Mouse (Mus musculus) embryonic fibroblast, embryonic 13.5 days (primary cell): ENCODE measurements around the gene Zbtb22. TPM values are rescaled to one million over a fixed set of nuclear protein-coding genes. Genes with fewer than 3 reads are reported as not detected.
A peak's percentile ranks its signal among the peaks of the same experiment; 100 is the strongest.

Source experiments
- H3K27ac ChIP-seq: 2 replicates; pipeline ENCODE4 v1.5.1; 2012; ENCODE audit warnings: low read length, control low read depth, inconsistent platforms; ENCODE audit not compliant: insufficient read depth
- H3K4me1 ChIP-seq: 2 replicates; pipeline ENCODE4 v1.6.1; 2011; ENCODE audit warnings: low read length; ENCODE audit not compliant: control insufficient read depth, insufficient read depth
- H3K4me3 ChIP-seq: 2 replicates; pipeline ENCODE4 v1.5.1; 2011; ENCODE audit warnings: mild to moderate bottlenecking, control low read depth, low read length; ENCODE audit not compliant: insufficient read depth
- CTCF ChIP-seq: IDR thresholded peaks from 2 replicates; pipeline ENCODE4 v1.5.1; 2011; ENCODE audit warnings: mild to moderate bottlenecking, control low read depth, low read length, moderate library complexity, borderline replicate concordance; ENCODE audit not compliant: insufficient read depth
- POLR2A ChIP-seq: IDR thresholded peaks from 2 replicates; pipeline ENCODE4 v1.6.1; 2011; ENCODE audit warnings: low read depth, mild to moderate bottlenecking, control low read depth, low read length, moderate library complexity
- polyA plus RNA-seq: library from polyadenylated mRNA; stranded (reverse); fragments of >200 nt; gene quantifications from 2 replicates; pipeline ENCODE4 v1.2.4, GENCODE M21; 2011; ENCODE audit warnings: low read depth; ENCODE audit not compliant: missing spikeins, insufficient read length

Zbtb22 gene
- polyA plus RNA-seq, 1 experiment, result 22.2 TPM

DNA sequence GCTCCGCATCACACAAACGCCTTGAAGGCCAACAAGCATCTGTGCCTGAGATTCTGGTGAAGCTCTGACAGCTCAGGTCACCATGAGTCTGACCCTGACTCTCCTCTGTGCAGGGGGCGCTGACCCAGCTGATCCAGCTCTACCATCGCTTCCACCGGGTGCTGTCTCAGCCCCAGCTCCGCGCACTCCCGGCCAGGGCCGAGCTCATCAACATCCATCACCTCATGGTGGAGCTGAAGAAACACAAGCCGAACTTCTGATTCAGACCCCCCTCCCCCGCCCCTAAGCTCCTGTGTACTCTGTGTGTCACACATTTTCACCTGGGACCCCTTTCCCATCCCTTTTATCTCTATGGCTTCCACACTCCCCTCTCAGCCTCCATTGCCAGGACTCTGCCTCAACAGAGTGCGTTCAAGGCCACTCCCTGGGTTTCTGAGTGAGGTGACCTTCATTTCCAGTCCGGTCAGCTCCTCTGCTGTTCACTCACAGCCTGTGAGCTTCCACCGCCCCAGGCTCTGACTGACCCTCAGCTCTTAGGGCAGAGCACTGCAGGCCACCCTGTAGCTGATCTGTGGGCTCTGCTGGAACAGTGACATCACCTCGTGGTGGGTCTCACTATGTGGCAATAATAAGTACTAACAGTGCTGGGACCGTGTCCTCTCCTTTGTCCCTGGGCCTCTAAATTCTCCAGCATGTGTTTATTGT, 50.3 kb downstream of the Zbtb22 start:
- no peak for TF ChIP-seq POLR2A
- Histone ChIP-seq H3K4me3 (no peak overlapping the region), H3K4me1 (no peaks in the 10 kb centered on the region), H3K27ac (no peak overlapping the region)

DNA sequence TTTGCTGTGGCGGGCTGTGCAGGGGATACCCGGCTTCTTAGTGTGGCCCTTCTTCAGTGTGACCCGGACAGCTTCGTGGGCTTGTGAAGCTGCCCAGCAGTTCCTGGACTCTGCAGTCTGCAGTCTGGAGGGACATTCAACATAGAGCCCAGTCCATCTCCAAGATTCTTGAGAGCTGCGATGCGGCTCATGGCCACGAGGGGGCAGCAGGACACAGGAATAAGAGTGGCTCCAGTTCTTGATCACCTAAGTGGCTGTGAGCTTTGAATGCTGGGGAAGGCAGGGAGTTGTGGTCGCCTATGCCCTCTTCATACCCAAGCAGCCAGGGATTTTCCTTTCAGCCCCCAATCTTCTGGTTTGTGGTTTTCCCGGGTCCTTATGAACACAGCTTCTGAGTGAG, 52.8 kb downstream of the Zbtb22 start:
- Histone ChIP-seq H3K27ac (no peak overlapping the region), H3K4me1 (no peaks in the 10 kb centered on the region), H3K4me3 (no peak overlapping the region)
- TF ChIP-seq POLR2A, result no peak
- TF ChIP-seq CTCF, result peak; percentile 85

Other genes with a start within 250 kb of the Zbtb22 start
- gene Hnrnpm, start 229.0 kb upstream of the Zbtb22 start, polyA plus RNA-seq, result 367 and 434 TPM in 2 replicates
- 28.8 and 30.4 TPM in 2 replicates for gene March2, start 197.2 kb upstream of the Zbtb22 start, polyA plus RNA-seq
- gene Rab11b, start 155.4 kb upstream of the Zbtb22 start, polyA plus RNA-seq, result 78.2 and 87.3 TPM in 2 replicates
- gene Angptl4, start 134.1 kb upstream of the Zbtb22 start, polyA plus RNA-seq, result 9.1 and 11.7 TPM in 2 replicates
- 5.6 and 6.1 TPM in 2 replicates for gene Kank3, start 105.4 kb upstream of the Zbtb22 start, polyA plus RNA-seq
- gene Rps28, start 91.3 kb upstream of the Zbtb22 start, polyA plus RNA-seq, result 2,068 and 2,223 TPM in 2 replicates
- gene Ndufa7, start 91.3 kb upstream of the Zbtb22 start, polyA plus RNA-seq, result 212 and 232 TPM in 2 replicates
- gene Cd320, start 72.8 kb upstream of the Zbtb22 start, polyA plus RNA-seq, result 15.8 and 20.3 TPM in 2 replicates
- gene Gm7029, start 42.1 kb upstream of the Zbtb22 start, polyA plus RNA-seq, result not detected in 2 replicates
- 41.9 and 63.1 TPM in 2 replicates for gene Kifc1, start 25.2 kb upstream of the Zbtb22 start, polyA plus RNA-seq
- not detected in 2 replicates for gene Platr17, start 10.8 kb upstream of the Zbtb22 start, polyA plus RNA-seq
- 23.3 and 26.6 TPM in 2 replicates for gene Daxx, start 6.5 kb upstream of the Zbtb22 start, polyA plus RNA-seq
- gene Tapbp, start within 50 bp of the Zbtb22 start, polyA plus RNA-seq, result 61.4 and 91.2 TPM in 2 replicates
- 36.1 and 45.1 TPM in 2 replicates for gene Rgl2, start 13.6 kb downstream of the Zbtb22 start, polyA plus RNA-seq
- 80.7 and 87.8 TPM in 2 replicates for gene Pfdn6, start 24.4 kb downstream of the Zbtb22 start, polyA plus RNA-seq
- gene Wdr46, start 24.8 kb downstream of the Zbtb22 start, polyA plus RNA-seq, result 20.3 and 20.5 TPM in 2 replicates
- gene B3galt4, start 35.6 kb downstream of the Zbtb22 start, polyA plus RNA-seq, result 2.3 and 3.6 TPM in 2 replicates
- gene Vps52, start 39.9 kb downstream of the Zbtb22 start, polyA plus RNA-seq, result 34.0 and 35.7 TPM in 2 replicates
- gene Rps18, start 40.1 kb downstream of the Zbtb22 start, polyA plus RNA-seq, result 1,572 and 1,668 TPM in 2 replicates
- 131 and 166 TPM in 2 replicates for gene H2-K1, start 84.4 kb downstream of the Zbtb22 start, polyA plus RNA-seq
- 12.2 and 13.8 TPM in 2 replicates for gene Ring1, start 108.8 kb downstream of the Zbtb22 start, polyA plus RNA-seq
- gene H2-Ke6, start 112.2 kb downstream of the Zbtb22 start, polyA plus RNA-seq, result 16.7 and 16.9 TPM in 2 replicates
- 181 and 191 TPM in 2 replicates for gene Slc39a7, start 115.8 kb downstream of the Zbtb22 start, polyA plus RNA-seq
- gene Rxrb, start 115.9 kb downstream of the Zbtb22 start, polyA plus RNA-seq, result 24.8 and 26.1 TPM in 2 replicates
- gene Col11a2, start 123.5 kb downstream of the Zbtb22 start, polyA plus RNA-seq, result 0.37 and 0.45 TPM in 2 replicates
- gene H2-Oa, start 176.4 kb downstream of the Zbtb22 start, polyA plus RNA-seq, result not detected in 2 replicates
- gene H2-DMa, start 203.6 kb downstream of the Zbtb22 start, polyA plus RNA-seq, result 8.2 and 10.0 TPM in 2 replicates
- gene Brd2, start 206.7 kb downstream of the Zbtb22 start, polyA plus RNA-seq, result 205 and 233 TPM in 2 replicates
- not detected in 2 replicates for gene H2-DMb2, start 227.4 kb downstream of the Zbtb22 start, polyA plus RNA-seq
- 2.2 and 2.4 TPM in 2 replicates for gene H2-DMb1, start 237.2 kb downstream of the Zbtb22 start, polyA plus RNA-seq